Mouse (Mus musculus) MEL (cell line): ENCODE results near the gene Dnajb8. TPM values are rescaled to one million over a fixed set of nuclear protein-coding genes. Genes with fewer than 3 reads are reported as not detected.

Experiments used
- DNase-seq: peaks from one replicate; pipeline ENCODE4 v3.0.0; 2011; ENCODE audit warnings: low read depth, low spot score
- H3K27ac ChIP-seq: 2 replicates; pipeline ENCODE4 v1.5.1; 2012; ENCODE audit warnings: low read depth, mild to moderate bottlenecking, control low read depth, low read length, moderate library complexity; ENCODE audit not compliant: control insufficient read depth
- H3K27me3 ChIP-seq, 2 experiments: fragments of 150-350 bp in 1 of 2; sonication (generic) in 1 of 2; 2 replicates each; pipeline ENCODE4 v1.6.1; 2012; ENCODE audit warnings: low read length in 2 of 2, mild to moderate bottlenecking in 2 of 2, improper control_type of control experiment in 1 of 2, moderate library complexity in 1 of 2; ENCODE audit not compliant: insufficient read depth in 2 of 2, control insufficient read depth in 1 of 2
- H3K36me3 ChIP-seq, 2 experiments: 2 replicates each; pipeline ENCODE4 v1.6.1; 2012 to 2014; ENCODE audit warnings: low read length in 2 of 2, improper control_type of control experiment in 1 of 2, inconsistent platforms in 1 of 2, mild to moderate bottlenecking in 1 of 2; ENCODE audit not compliant: insufficient read depth in 2 of 2, control insufficient read depth in 1 of 2
- H3K4me1 ChIP-seq, 2 experiments: fragments of 150-350 bp in 1 of 2; sonication (generic) in 1 of 2; 2 replicates each; pipeline ENCODE4 v1.6.1; 2012; ENCODE audit warnings: low read length in 2 of 2, improper control_type of control experiment in 1 of 2, mild to moderate bottlenecking in 1 of 2; ENCODE audit not compliant: insufficient read depth in 2 of 2, control insufficient read depth in 1 of 2
- H3K4me3 ChIP-seq, 2 experiments: fragments of 150-350 bp in 1 of 2; sonication (generic) in 1 of 2; 2 replicates each; pipeline ENCODE4 v1.5.1; 2012; ENCODE audit warnings: low read depth in 2 of 2, low read length in 2 of 2, mild to moderate bottlenecking in 2 of 2, moderate library complexity in 2 of 2, control low read depth in 1 of 2, improper control_type of control experiment in 1 of 2; ENCODE audit not compliant: control insufficient read depth in 1 of 2, insufficient read depth in 1 of 2
- H3K79me2 ChIP-seq: 2 replicates; pipeline ENCODE4 v1.6.1; 2012; ENCODE audit warnings: mild to moderate bottlenecking, low read length, moderate library complexity; ENCODE audit not compliant: control insufficient read depth, poor library complexity, insufficient read depth
- H3K9ac ChIP-seq: 2 replicates; pipeline ENCODE4 v1.6.1; 2012; ENCODE audit warnings: low read depth, mild to moderate bottlenecking, control low read depth, low read length, moderate library complexity; ENCODE audit not compliant: control insufficient read depth, poor library complexity, severe bottlenecking
- H3K9me3 ChIP-seq: fragments of 150-350 bp; sonication (generic); replicated peaks from 2 replicates; pipeline ENCODE4 v1.6.1; 2012; ENCODE audit warnings: mild to moderate bottlenecking, low read length, improper control_type of control experiment, moderate library complexity; ENCODE audit not compliant: insufficient read depth
- BHLHE40 ChIP-seq: IDR thresholded peaks from 2 replicates; pipeline ENCODE4 v1.6.1; 2012; ENCODE audit warnings: low read depth, mild to moderate bottlenecking, inconsistent platforms, low read length, improper control_type of control experiment, borderline replicate concordance
- CHD1 ChIP-seq: IDR thresholded peaks from 2 replicates; pipeline ENCODE4 v1.6.1; 2012; ENCODE audit warnings: low read depth, mild to moderate bottlenecking, inconsistent platforms, low read length, improper control_type of control experiment
- CTCF ChIP-seq, 3 experiments: IDR thresholded peaks in 2 of 3; conservative IDR thresholded peaks in 1 of 3; 2 replicates each; pipeline ENCODE4 v1.5.1; 2011 to 2012; ENCODE audit warnings: low read length in 3 of 3, low read depth in 2 of 3, mild to moderate bottlenecking in 2 of 3, improper control_type of control experiment in 1 of 3, inconsistent platforms in 1 of 3, mixed read lengths in 1 of 3, moderate library complexity in 1 of 3; ENCODE audit not compliant: control insufficient read depth in 1 of 3, insufficient read depth in 1 of 3, poor library complexity in 1 of 3, severe bottlenecking in 1 of 3
- ELF1 ChIP-seq: IDR thresholded peaks from 2 replicates; pipeline ENCODE4 v1.6.1; 2014; ENCODE audit warnings: low read depth, mild to moderate bottlenecking, inconsistent platforms, low read length, improper control_type of control experiment, moderate library complexity
- EP300 ChIP-seq, 2 experiments: IDR thresholded peaks; 2 replicates each; pipeline ENCODE4 v1.6.1; 2011; ENCODE audit warnings: improper control_type of control experiment in 2 of 2, low read length in 2 of 2, low read depth in 1 of 2, mild to moderate bottlenecking in 1 of 2
- ETS1 ChIP-seq: IDR thresholded peaks from 2 replicates; pipeline ENCODE4 v1.6.1; 2012; ENCODE audit warnings: low read depth, mild to moderate bottlenecking, inconsistent platforms, low read length, improper control_type of control experiment, moderate library complexity
- GATA1 ChIP-seq: IDR thresholded peaks from 2 replicates; pipeline ENCODE4 v1.6.1; 2011; ENCODE audit warnings: low read depth, low read length, improper control_type of control experiment
- MAFK ChIP-seq: IDR thresholded peaks from 2 replicates; pipeline ENCODE4 v1.6.1; 2011; ENCODE audit warnings: low read depth, mild to moderate bottlenecking, low read length, improper control_type of control experiment, borderline replicate concordance
- MAX ChIP-seq: IDR thresholded peaks from 2 replicates; pipeline ENCODE4 v1.6.1; 2011; ENCODE audit warnings: low read length, improper control_type of control experiment
- MAZ ChIP-seq: IDR thresholded peaks from 2 replicates; pipeline ENCODE4 v1.6.1; 2012; ENCODE audit warnings: low read depth, mild to moderate bottlenecking, inconsistent platforms, low read length, improper control_type of control experiment
- MXI1 ChIP-seq: IDR thresholded peaks from 2 replicates; pipeline ENCODE4 v1.6.1; 2011; ENCODE audit warnings: mild to moderate bottlenecking, low read depth, low read length, improper control_type of control experiment
- MYB ChIP-seq: IDR thresholded peaks from 2 replicates; pipeline ENCODE4 v1.6.1; 2011; ENCODE audit warnings: mild to moderate bottlenecking, low read depth, low read length, improper control_type of control experiment
- MYC ChIP-seq: IDR thresholded peaks from 2 replicates; pipeline ENCODE4 v1.6.1; 2011; ENCODE audit warnings: low read depth, mild to moderate bottlenecking, low read length, improper control_type of control experiment, moderate library complexity
- NELFE ChIP-seq: IDR thresholded peaks from 2 replicates; pipeline ENCODE4 v1.6.1; 2011; ENCODE audit warnings: low read depth, low read length, improper control_type of control experiment
- RCOR1 ChIP-seq: IDR thresholded peaks from 2 replicates; pipeline ENCODE4 v1.6.1; 2012; ENCODE audit warnings: low read depth, mild to moderate bottlenecking, inconsistent platforms, low read length, improper control_type of control experiment
- SMC3 ChIP-seq: IDR thresholded peaks from 2 replicates; pipeline ENCODE4 v1.6.1; 2011; ENCODE audit warnings: low read depth, low read length, improper control_type of control experiment
- TAL1 ChIP-seq: IDR thresholded peaks from 2 replicates; pipeline ENCODE4 v1.6.1; 2012; ENCODE audit warnings: mild to moderate bottlenecking, inconsistent platforms, low read length, moderate library complexity, mixed read lengths
- TBP ChIP-seq: IDR thresholded peaks from 2 replicates; pipeline ENCODE4 v1.8.0; 2011; ENCODE audit warnings: low read depth, low read length, improper control_type of control experiment
- TCF12 ChIP-seq: IDR thresholded peaks from 2 replicates; pipeline ENCODE4 v1.6.1; 2014; ENCODE audit warnings: low read depth, mild to moderate bottlenecking, inconsistent platforms, low read length, improper control_type of control experiment, moderate library complexity
- USF2 ChIP-seq, 2 experiments: IDR thresholded peaks; 2 replicates each; pipeline ENCODE4 v1.6.1; 2011 to 2012; ENCODE audit warnings: improper control_type of control experiment in 2 of 2, low read length in 2 of 2, borderline replicate concordance in 1 of 2, inconsistent platforms in 1 of 2, low read depth in 1 of 2, mild to moderate bottlenecking in 1 of 2; ENCODE audit not compliant: insufficient read depth in 1 of 2
- ZKSCAN1 ChIP-seq: IDR thresholded peaks from 2 replicates; pipeline ENCODE4 v1.6.1; 2012; ENCODE audit warnings: low read depth, mild to moderate bottlenecking, inconsistent platforms, low read length, improper control_type of control experiment, moderate library complexity
- ZMIZ1 ChIP-seq: IDR thresholded peaks from 2 replicates; pipeline ENCODE4 v1.6.1; 2012; ENCODE audit warnings: low read depth, mild to moderate bottlenecking, inconsistent platforms, low read length, improper control_type of control experiment, moderate library complexity
- ZNF384 ChIP-seq: IDR thresholded peaks from 2 replicates; pipeline ENCODE4 v1.6.1; 2012; ENCODE audit warnings: low read depth, mild to moderate bottlenecking, inconsistent platforms, low read length, improper control_type of control experiment
- polyA plus RNA-seq, 2 experiments: library from polyadenylated mRNA; stranded (reverse) in 1 of 2; unstranded in 1 of 2; fragments of >175 nt in 1 of 2; fragments of >200 nt in 1 of 2; gene quantifications; 2 replicates each; pipeline versions ENCODE4 v1.2.1 to v1.2.4; 2012; ENCODE audit warnings: low replicate concordance in 2 of 2, low read depth in 1 of 2; ENCODE audit not compliant: insufficient read length in 2 of 2, insufficient read depth in 1 of 2, missing spikeins in 1 of 2
- total RNA-seq: library from RNA; depleted of rRNA; stranded (reverse); fragments of 300-350 nt; gene quantifications from 2 replicates; pipeline ENCODE4 v1.2.3, GENCODE M21; 2012

Gene Dnajb8
- total and polyA plus RNA-seq, 3 experiments: not detected

- TF ChIP-seq GATA1: peak; percentile 85
These were observed 31.6 kb upstream of the Dnajb8 start (continued) for GRCm38 (mm10) chr6:88190310-88191023.

DNA sequence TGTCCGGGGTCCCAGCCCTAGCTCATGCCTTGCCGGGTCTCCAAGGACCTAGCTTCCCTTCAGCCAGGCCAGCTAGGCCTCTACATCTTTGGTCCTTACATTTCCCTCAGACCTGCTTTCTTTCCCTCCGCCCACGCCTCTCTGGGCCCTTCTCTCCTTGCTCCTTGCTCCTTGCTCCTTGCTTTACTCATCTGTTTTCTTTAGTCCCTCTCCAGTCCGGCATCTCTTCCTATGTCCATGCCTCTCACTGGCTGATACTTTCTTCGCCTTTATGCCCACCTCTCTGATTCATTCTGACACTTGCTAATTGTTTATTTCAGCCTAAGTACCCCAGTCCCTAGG, 31.1 kb upstream of the Dnajb8 start:
- Histone ChIP-seq H3K27me3 (no peaks in the 10 kb centered on the region), H3K27ac (peak overlapping the region; percentile 90), H3K9ac (peak overlapping the region; percentile 76), H3K4me1 (peaks cover 8 to 46% of the 10 kb centered on the region in 2 experiments), H3K9me3 (no peaks in the 10 kb centered on the region)
- peak; percentile 69 for DNase-seq
- TF ChIP-seq MXI1 (no peak), CHD1 (no peak), CTCF (IDR thresholded peaks at IDR 0.05 in 2 of 3, conservative IDR thresholded peaks at IDR 0.05 in 1 of 3; ENCODE audit: control insufficient read depth in 1 of 3, insufficient read depth in 1 of 3, low read depth in 2 of 3, low read length in 3 of 3, poor library complexity in 1 of 3, severe bottlenecking in 1 of 3) (no peak), MAFK (no peak), ZKSCAN1 (no peak), USF2 (IDR thresholded peaks at IDR 0.05; ENCODE audit: borderline replicate concordance in 1 of 2, insufficient read depth in 1 of 2, low read depth in 1 of 2, low read length in 2 of 2) (no peak), ZMIZ1 (no peak), ZNF384 (no peak), ELF1 (no peak), TCF12 (no peak)
- TF ChIP-seq, all 39 proteins: peak for 0
- peak overlapping the region; percentile 0 to 56; a peak in 3 of 4 replicates for H3K4me3 ChIP-seq
- peaks cover 0 to 21% of the 10 kb centered on the region in 2 experiments; a peak in 2 of 4 replicates for H3K36me3 ChIP-seq
- H3K79me2 ChIP-seq: peaks cover 27% of the 10 kb centered on the region

DNA sequence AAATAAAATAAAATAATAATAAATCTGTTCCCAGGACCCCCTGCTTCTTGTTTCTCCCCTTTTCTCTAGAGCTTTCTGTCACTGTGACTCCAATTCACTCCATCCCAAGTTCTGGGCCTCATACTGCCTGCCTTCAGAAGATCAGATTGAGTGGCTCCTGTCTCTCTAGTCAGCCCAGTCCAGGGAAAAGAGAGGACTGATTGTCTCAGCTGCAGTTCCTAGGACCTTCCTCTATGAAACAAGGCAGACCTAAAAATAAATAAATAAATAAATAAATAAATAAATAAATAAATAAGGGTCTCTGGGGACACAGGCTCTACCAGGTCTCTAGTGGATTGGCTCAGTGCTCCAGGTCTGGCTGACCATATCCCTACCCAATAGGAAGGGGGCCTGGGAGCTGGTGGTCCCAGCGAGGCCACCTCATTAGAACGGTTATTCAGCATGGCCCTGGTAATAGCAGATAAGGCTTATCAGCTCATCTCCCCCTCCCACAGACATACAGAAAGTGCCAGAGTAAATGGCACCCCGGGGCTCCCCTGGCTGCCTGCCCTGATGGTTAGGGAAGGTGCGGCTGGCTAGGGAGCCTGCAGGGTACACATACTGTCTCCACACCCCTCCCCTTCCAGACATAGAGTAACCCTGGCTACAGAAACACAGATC, 30.5 kb upstream of the Dnajb8 start:
- H3K4me3 ChIP-seq: no peak overlapping the region
- H3K27me3 ChIP-seq: no peaks in the 10 kb centered on the region
- peak; percentile 75 for DNase-seq
- peak; percentile 41; the same call in 1 of the 2 replicates for TF ChIP-seq RCOR1
- no peak for TF ChIP-seq ZMIZ1
- 0 out of 2 replicates have a peak, but pooled peaks have one; percentile 61 for TF ChIP-seq MAZ
- TF ChIP-seq TCF12: peak; percentile 91
- TF ChIP-seq MAX: peak; percentile 41; the same call in 1 of the 2 replicates
- peak; percentile 58 for TF ChIP-seq ETS1
- TF ChIP-seq MXI1: 0 out of 2 replicates have a peak, but pooled peaks have one; percentile 15
- no peak for TF ChIP-seq SMC3
- TF ChIP-seq GATA1: peak; percentile 86
- TF ChIP-seq MYC: 0 out of 2 replicates have a peak, but pooled peaks have one; percentile 32
- no peak for TF ChIP-seq NELFE
- TF ChIP-seq TAL1: peak; percentile 60
- peak; percentile 91 to 94 for TF ChIP-seq EP300 (IDR thresholded peaks at IDR 0.05; ENCODE audit: low read depth in 1 of 2, low read length in 2 of 2)
- 0 out of 2 replicates have a peak, but pooled peaks have one; percentile 34 for TF ChIP-seq TBP
- TF ChIP-seq ZNF384: no peak
- TF ChIP-seq BHLHE40: no peak
- TF ChIP-seq MYB: peak; percentile 79
- TF ChIP-seq, all 39 proteins: peak for 12
- peaks cover 0 to 21% of the 10 kb centered on the region in 2 experiments; a peak in 2 of 4 replicates for H3K36me3 ChIP-seq
- peaks cover 27% of the 10 kb centered on the region for H3K79me2 ChIP-seq
- H3K9ac ChIP-seq: peak overlapping the region; percentile 76; the same call in 1 of the 2 replicates
- H3K4me1 ChIP-seq: peaks cover 8 to 46% of the 10 kb centered on the region in 2 experiments
- no peaks in the 10 kb centered on the region for H3K9me3 ChIP-seq
- peak overlapping the region; percentile 90 for H3K27ac ChIP-seq
